Mouse (Mus musculus) embryo, embryonic 11.5 days (tissue): ENCODE results near the gene Secisbp2.
A peak's percentile ranks its signal among the peaks of the same experiment; 100 is the strongest.

Experiments
- DNase-seq: peaks from one replicate; pipeline ENCODE4 v3.0.0-alpha.2; 2012; ENCODE audit warnings: low read depth, low spot score

Secisbp2 gene

DNA sequence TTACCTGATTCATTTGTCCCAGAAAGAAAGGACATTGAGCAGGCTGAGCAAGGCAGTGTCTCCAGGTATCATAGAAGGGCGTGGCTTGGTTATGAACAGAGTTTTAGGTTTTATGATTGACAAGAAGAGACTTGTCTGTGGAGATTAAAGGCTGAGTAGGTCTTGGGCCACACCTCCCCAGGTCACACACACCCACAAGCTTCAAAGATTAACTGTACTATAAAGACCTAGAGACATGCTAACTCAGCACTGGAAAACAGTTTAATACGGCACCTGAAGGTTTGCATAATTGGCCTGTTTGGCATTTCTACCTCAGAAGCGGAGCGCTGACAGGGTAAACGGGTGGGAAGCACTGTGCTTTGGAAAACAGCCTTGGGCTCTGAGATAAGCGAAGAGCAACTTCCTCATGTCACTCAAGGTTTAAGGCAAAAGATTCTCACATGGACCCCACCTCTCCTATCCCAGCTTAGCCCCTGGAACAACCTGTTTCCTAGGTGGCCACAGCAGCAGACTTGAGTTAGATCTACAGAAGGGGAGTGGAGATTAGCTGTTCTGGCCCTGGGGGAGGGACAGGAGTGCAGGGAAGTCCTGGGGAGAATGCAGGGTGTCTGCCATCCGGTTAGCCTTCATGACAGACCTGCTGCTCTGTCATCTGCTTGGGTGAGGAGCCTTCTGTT, 33.9 kb downstream of the Secisbp2 start:
- DNase-seq: no peak

DNA sequence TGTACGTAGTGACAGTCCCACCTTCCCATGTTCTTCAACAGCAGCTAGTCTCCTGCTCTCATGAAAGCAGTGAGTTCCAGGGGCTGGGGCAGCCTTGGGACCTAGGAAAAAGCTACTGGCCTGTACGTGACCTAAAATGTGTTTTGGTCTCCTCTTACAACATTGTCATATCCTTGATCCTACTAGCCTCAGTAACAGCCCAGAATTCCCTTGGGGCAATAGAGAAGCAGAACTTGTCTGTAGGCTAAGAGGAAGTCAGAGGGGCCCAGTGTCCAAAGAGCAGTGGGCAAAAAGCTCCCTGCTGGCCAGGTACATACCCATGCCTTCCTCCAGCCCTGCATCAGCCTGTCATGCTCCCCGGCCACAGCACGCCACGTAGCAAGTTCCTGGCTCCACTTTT, 35.5 kb downstream of the Secisbp2 start:
- DNase-seq: no peak

DNA sequence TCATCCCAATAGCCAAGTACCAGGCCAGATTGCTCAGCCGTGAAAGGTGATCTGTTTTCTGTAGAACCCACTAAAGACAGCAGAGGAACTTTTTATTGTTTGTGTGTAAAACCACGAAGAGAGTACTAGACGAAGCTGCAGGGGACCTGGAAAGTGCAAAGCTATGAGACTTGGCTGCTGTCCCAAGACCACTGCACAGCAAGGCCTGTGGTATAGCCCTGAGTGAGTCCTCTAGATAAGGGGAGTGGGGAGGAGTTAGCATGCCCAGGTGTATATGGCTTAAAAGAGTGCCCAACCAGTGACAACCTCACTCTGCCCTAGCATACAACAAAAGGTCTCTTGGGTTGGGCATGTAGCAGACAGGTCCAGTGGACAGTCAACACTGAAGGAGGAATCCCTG, 37.2 kb downstream of the Secisbp2 start:
- no peak for DNase-seq

DNA sequence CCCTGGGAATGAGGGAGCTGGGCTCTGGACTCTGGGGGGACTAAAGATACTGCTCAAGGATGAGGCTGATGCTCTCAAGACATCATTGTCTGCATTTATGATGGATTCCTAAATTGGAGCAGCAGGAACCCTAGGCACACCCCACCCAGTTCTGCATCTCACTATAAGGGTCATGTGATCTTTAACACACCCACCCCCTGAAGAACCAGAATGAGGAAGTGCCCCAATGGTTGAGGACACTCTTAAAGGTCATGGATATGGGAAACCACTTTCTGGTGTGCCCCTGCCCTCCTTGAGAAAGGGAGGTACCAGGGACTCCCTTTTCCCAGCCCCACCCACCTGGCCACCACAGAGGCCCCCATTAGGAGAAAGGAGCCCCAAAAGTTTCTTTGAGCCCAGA, 45.0 kb downstream of the Secisbp2 start:
- no peak for DNase-seq

DNA sequence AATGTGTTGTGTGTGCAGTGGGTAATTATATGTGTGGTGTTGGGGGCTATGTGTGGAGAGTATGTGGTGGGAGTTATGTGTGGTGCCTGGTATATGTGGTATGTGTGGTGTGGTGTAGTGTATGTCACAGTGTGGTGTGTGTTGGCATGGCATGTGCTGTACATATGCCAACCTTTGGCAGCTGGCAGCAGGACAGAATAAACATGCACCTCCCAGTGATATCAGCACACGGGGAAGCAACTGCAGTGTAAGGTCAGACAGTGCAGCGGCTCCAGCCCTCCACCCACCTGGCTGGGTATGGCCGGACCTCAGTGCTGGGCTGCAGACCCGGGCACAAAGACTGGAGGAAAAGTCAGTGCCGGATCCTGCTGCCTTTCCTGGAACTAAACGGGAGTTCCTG, 46.0 kb downstream of the Secisbp2 start:
- no peak for DNase-seq

DNA sequence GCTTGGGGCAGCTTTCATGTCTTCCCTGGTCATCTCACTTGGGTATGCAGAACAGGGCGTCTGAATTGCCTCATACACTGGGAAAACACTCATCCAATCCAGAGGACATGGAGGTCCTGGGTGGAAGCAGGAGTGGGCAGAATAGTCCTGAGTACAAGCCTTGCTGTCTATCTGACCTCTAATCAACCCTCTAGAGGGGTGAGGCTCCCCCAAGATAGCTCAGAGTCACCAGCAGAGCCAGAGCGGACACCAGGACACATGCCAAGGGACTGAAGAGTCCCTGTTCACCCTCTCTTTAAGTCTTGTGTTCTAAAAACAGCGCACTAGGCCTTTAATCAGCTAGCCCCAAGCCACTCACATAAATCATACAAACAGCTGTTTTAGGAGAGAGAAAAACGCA, 46.4 kb downstream of the Secisbp2 start:
- DNase-seq: no peak

DNA sequence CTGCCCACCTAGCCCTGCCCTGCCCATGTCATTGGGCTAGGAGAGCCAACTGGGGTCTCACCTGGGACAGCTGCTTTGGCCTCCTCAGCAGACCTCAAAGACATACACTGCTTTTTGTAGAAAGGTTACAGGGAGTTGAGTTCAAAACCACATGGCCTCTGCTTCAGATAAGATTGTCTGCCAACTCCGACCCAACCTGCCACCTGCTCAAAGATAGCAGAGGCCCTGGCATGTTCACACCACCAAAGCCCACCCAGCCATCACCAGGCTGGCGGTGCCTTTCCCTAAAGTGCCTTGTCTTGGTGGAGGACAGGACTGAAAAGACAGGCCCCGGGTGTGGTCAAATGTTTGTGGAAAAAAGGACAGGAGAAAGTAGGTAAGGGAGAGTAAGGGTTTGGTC, 46.8 kb downstream of the Secisbp2 start:
- DNase-seq: no peak

DNA sequence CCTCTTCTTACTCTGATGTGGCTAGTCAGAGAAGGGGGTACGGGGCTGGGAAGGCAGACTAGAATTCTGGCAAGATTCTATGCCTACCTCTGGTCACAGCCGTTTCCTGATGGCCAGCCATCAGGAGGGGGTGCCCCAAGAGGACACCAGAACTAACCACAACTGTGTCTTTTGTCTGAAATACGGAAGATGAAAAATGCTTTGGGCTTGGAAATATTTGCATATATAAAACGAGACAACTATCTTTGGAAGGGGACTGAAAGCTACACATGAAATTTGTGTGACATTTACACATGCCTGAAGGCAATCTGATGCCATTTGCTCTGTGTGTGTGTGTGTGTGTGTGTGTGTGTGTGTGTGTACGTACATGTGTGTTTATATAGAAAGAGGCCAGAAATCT, 52.4 kb downstream of the Secisbp2 start:
- no peak for DNase-seq

DNA sequence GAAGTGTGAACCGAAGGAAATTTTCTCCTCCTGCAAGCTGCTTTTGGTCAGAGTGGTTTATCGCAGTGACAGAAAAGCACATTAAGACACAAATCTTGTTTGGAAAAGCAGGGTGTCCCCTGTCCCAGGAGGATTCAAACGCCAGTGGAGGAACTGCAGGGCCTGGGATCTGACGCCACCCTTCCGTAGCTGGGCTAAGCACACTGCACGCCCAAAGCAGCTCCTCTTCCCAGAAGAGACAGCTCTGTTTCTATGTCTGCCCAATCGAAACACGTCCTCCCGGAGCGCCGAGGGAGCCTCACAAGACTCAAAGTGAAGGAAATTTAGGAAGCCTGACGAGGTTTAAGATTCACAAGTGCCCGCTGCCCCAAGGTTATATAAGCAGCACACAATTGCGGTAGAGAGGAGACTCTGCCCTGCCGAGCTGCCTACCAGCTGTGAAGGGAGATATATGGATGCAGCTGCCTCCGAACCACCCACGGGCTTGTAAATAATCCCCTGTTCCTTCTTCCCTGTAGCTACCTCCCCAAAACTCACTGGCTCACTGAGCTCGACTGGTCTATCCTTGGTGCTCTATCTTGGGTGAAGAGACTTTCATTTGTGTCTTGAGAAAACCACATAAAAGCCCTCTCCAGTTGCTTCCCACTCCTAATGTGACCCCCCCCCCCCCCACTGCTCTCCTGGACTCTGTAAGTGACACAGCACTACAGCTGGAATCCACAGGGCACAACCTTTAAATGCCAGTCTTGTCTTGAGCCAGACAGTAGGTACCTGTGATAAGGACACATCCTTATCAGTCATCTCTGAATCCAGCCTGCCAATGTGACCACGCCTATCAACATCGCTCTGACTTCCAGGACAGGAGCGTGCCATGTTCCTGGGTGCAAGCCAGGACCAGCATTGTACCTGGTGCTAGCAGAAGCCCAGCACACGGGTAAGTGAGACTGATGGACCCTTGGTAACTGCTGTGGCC, 54.7 kb downstream of the Secisbp2 start:
- no peak for DNase-seq

DNA sequence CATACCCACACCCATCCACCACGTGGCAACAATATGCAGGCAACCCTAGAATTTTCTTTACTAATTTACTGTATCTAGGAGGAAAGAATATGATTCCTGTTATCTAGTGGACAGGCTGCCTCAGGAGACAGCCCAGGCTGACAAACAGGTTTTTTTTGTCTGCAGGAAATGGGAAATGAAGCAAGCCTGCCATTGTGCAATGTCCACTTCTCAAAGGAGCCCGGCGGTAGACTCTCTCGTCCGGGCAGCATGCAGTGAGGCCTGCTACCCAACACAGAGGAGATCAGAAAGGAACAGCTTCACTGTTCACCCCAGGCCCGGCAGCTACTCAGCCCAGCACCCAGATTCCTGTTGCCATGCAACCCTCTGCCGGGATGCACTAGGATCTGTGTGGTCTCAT, 59.2 kb downstream of the Secisbp2 start:
- no peak for DNase-seq

DNA sequence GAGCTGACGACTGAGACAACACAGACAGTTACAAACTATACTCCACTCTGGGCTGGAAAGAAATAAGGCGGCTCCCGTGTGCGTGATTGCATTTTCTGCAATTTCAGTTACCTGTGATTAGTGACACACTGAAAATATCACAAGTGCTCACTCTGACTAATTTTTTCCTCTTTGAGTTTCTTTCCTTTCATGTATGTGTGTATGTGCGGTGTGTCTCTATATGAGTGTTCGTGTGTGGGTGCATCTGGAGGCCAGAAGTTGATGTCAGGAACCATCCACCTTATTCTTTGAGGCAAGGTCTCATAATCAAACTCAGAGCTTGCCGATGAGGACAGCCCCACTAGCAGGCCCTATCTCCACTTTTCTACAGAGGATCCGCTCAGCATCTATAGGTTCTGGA, 60.5 kb downstream of the Secisbp2 start:
- DNase-seq: no peak

DNA sequence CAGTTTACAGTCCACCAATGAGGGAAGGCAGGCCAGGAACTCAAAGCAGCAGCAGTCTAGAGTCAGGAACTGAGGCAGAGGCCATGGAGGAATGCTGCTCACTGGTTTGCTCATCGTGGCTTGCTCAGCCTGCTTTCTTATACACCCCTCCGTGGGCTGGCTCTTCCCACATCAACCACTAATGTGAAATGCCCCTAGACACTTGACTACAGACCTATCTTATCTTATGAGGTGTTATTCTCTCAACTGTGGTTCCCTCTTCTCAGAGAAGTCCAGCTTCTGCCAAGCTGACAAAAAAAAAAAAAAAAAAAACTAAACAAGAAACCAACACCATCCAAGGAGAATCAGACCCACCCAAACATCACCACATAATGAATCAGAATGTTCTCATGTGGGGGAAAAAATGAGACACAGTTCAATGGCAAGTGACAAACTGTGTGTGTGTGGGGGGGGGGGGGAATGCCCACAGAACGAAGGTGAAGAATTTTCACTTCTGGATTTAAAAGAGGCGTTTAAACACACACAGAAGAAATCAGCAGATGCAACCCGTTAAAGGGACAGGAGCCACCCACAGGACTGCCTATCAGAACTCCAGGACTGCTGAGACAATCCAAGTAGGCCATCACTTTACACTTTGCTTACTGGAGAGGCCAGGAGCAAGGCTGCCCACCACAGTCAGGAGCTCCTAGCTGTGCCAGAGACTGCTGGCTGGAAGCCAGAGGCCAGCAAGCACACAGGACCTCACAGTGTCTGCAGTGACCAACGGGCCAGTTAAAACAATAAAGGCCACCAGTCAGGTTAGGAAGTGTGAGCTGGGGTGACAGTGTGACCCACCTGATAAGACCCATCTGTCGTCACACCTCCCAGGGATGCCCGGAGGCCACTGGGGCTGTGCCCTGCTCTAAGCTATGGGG, 65.1 kb downstream of the Secisbp2 start:
- no peak for DNase-seq

DNA sequence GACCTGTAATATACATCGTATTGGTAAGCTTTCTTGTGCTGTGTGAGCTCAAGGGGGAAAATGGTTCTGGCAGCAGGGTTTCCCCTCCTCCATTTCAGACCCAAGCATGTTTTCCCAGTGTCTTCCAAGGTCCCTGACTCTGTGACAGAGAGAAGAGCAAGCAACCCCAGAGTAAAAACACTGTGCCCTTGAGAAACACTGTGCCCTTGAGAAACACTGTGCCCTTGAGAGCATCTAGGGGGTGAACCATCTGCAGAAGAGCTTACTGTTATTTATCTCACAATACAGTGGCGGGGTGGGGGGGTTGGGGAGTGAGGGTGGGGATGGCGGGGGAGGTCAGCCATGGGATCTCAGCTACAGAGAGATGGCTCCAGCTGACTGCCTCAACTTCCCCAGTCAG, 67.8 kb downstream of the Secisbp2 start:
- no peak for DNase-seq

DNA sequence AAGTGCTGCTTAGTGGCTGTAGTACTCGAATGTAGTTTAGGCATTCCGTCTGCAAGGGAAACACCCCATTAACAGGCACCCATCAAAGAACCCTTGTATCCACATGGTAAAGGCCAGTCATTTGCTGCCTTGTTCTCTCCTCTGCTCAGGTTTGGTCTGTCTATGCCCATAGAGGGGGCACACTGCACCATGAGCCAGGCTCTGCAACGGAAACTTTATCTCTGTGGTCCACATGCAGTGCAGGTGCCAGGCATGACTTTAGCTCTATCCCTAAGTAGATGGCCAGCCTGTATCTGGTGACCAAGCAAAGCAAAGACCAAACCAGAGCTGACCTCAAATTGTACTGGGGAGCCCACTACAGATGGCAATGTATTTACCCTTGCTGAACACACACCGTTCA, 69.1 kb downstream of the Secisbp2 start:
- DNase-seq: no peak

DNA sequence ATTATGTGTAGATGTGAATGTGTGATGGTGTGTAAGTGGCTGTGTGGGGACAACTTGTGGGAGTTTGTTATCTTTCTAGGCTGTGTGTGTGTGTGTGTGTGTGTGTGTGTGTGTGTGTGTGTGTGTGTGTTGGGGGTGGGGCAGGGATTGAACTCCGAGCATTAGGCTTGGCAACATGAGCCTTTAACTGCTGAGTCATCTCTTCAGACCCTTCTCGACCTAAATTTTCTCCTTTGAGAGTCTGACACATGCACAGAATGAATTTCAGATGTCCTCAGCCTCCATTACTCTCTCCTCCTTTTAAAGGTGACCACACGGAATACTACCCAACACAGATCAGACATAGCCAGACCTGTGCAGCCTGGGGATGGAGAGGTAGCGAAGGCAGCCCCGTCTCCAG, 71.6 kb downstream of the Secisbp2 start:
- no peak for DNase-seq

DNA sequence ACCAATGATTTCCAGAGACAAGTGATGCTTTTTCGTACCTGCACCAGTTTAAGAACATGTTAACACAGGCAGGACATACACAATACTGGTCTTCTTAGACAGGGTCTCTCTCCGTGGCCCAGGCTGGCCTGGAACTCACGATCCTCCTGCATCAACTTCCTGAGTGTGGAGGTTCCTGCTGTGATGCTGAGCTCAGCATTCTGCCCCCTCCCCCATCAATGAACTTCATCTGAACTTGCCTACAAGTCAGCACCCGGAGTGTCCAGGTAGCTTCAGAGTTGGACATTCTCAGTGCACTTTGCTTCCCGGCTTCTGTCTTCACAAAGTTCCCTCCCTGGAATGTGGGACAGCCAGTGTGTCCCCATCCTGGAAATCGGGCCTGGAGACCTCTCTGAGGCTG, 73.1 kb downstream of the Secisbp2 start:
- no peak for DNase-seq

DNA sequence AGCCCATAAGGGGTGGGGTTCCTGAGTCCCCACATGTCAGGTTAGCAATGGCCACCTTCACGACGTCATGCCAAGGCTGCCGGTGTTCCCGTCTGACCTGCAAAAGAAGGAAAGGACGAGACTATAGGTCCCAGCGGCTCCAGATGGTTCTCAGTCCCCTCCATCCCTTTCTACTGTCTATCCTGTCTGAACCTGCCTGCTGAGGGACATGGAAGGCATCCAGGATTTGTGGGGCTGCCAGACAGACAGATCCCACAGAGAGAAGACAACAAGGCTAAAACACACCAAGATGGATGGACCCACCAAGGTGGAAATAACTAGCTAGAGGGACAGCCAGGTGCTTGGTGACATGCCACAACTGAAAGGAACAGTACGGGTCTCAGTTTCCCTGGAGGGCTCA, 73.9 kb downstream of the Secisbp2 start:
- DNase-seq: no peak

DNA sequence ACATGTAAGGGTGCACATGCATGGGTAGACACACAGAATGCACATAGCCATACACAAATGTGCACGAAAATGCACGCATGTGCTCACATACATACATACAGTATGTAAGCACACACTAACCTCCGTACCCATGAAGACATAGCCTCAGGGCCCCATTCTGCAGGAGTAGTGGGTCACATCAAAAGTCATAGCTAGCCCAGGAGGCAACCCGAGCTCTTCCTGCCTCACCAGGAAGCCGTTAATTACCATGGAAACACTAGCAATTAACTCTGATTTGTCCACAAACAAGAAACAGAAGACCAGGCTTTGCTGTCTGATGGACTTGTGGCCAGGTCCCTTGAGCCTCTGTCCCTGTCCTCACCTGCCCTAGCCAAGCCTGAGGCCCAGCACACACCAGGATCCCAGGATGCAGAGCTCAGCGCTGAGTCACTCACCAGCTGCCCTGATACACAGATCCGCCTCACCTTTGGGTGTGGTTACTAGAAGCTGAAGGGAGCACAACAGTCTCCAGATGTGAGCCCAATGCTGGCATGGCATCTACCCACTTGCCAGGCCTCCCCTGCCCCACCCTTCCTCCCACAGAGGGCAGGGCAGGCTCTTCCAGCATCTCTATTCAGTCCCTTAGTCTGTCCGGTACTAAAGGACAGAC, 74.6 kb downstream of the Secisbp2 start:
- DNase-seq: no peak

DNA sequence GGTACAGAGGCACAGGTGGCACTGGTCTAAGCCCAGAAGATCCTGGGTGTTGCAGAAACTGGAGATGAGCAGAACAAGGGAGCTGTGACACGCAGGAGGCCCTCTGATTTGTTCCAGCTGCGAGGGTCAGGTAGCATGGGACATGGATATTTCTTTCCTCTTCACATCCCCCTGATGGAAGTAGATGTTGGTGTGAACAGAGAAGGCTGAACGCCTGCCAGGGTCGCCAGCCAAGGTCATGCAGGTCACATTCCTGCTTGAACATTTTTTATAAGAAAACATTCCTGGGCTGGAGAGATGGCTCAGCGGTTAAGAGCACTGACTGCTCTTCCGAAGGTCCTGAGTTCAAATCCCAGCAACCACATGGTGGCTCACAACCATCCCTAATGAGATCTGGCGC, 75.9 kb downstream of the Secisbp2 start:
- no peak for DNase-seq

DNA sequence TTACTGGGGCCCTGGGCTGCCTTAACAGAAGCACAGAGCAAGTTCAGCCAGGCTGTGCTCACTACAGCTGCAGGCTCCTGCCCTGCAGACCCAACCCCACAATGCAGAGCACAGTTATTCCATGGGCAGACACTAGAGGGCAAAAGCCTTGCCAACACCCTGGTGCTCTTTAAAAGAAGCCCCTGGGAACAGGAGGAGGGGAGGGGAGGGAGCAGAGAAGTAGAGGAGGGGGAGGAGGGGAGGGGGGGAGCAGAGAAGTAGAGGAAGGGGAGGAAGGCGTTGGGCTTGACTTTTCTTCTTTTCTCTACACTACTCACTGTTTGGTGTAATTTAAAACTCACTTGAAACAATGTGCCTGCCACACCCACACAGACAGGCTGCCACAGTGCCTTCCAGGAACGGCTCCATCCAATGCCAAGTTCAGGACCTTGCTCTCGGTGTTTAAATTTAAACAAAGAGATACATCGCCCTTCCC, 78.4 kb downstream of the Secisbp2 start:
- peak; percentile 46 for DNase-seq

DNA sequence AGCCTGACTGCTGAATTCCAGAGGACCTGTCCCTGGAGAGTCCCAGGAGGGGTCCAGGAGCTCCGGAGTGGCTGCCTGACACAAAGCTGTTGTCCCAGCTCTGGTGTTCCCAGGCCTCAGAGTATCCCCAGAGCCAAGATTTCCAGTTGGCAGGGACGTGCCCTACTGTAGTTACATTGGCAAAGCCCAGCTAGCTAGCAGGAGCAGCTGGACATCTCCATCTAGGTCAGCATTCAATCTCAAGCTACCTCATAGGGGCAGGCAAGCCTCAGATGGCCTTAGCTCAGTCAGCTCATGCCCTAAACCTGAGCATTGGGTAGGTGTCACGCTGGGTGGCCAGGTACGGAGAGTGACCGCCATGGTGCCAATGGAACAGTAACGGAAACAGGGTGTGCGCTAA, 80.0 kb downstream of the Secisbp2 start:
- DNase-seq: no peak
